Mouse (Mus musculus) hindbrain, embryonic 14.5 days (tissue): ENCODE measurements around the gene Chit1. TPM values are rescaled to one million over a fixed set of nuclear protein-coding genes. Genes with fewer than 3 reads are reported as not detected.
A peak's percentile ranks its signal among the peaks of the same experiment; 100 is the strongest.

Experiments used
- ATAC-seq: fragments of 200-750 bp; cut with Nextera tagmentation; 2 replicates; pipeline ENCODE4 v1.8.0; 2017; ENCODE audit warnings: moderate number of reproducible peaks, mild to moderate bottlenecking, moderate TSS enrichment, moderate library complexity; ENCODE audit not compliant: low FRiP score
- DNase-seq: peaks from one replicate; pipeline ENCODE4 v3.0.0-alpha.2; 2015; ENCODE audit warnings: low spot score
- H3K27ac ChIP-seq: fragments of 300-500 bp; sonication (generic); 2 replicates; pipeline ENCODE4 v1.5.1; 2014; ENCODE audit warnings: mild to moderate bottlenecking, moderate library complexity
- H3K27me3 ChIP-seq: fragments of 300-500 bp; sonication (generic); 2 replicates; pipeline ENCODE4 v1.6.1; 2014; ENCODE audit warnings: mild to moderate bottlenecking, low read length, mixed read lengths; ENCODE audit not compliant: control insufficient read depth, insufficient read depth
- H3K36me3 ChIP-seq: fragments of 300-500 bp; sonication (generic); replicated peaks from 2 replicates; pipeline ENCODE4 v1.6.1; 2014; ENCODE audit not compliant: control insufficient read depth, insufficient read depth
- H3K4me1 ChIP-seq: fragments of 300-500 bp; sonication (generic); replicated peaks from 2 replicates; pipeline ENCODE4 v1.6.1; 2014; ENCODE audit warnings: antibody characterized with exemption, low read length, mixed read lengths; ENCODE audit not compliant: control insufficient read depth, insufficient read depth
- H3K4me2 ChIP-seq: fragments of 300-500 bp; sonication (generic); replicated peaks from 2 replicates; pipeline ENCODE4 v1.6.1; 2014; ENCODE audit warnings: mild to moderate bottlenecking, moderate library complexity
- H3K4me3 ChIP-seq: fragments of 300-500 bp; sonication (generic); replicated peaks from 2 replicates; pipeline ENCODE4 v1.5.1; 2014; ENCODE audit warnings: mild to moderate bottlenecking, low read length
- H3K9ac ChIP-seq: fragments of 300-500 bp; sonication (generic); 2 replicates; pipeline ENCODE4 v1.6.1; 2014
- H3K9me3 ChIP-seq: fragments of 300-500 bp; sonication (generic); 2 replicates; pipeline ENCODE4 v1.6.1; 2016; ENCODE audit warnings: low read length; ENCODE audit not compliant: control insufficient read depth
- WGBS: fragments of 180-500 bp; shearing (Covaris S2); extraction: QIAGEN DNeasy Blood & Tissue Kit; methylation state at CpG from one replicate; pipeline ENCODE4 v1.1.7; 2014; 5-methylcytosine and 5-hydroxymethylcytosine counted together
- polyA plus RNA-seq: library from polyadenylated mRNA; unstranded; fragments of >200 nt; fragmentation: Nextera tagmentation; extraction: Ambion mirVana; gene quantifications from 2 replicates; pipeline ENCODE4 v1.2.1, GENCODE M21; 2014

Gene Chit1
- polyA plus RNA-seq, 1 experiment from 2014 or later: 0.23 TPM

- no peak overlapping the region for H3K4me3 ChIP-seq
- ATAC-seq (no peak), DNase-seq (no peak)
- H3K4me2 ChIP-seq: no peak overlapping the region
- H3K9ac ChIP-seq: no peak overlapping the region
- no peaks in the 10 kb centered on the region for H3K27me3 ChIP-seq
- H3K9me3 ChIP-seq: no peaks in the 10 kb centered on the region
- 47% methylated on average over 8 of the region's 8 CpGs for WGBS
- no peaks in the 10 kb centered on the region for H3K36me3 ChIP-seq
- H3K27ac ChIP-seq: 0 out of 2 replicates have a peak overlapping the region, but pooled peaks have one; percentile 29
- peaks cover 39% of the 10 kb centered on the region for H3K4me1 ChIP-seq
Observed at GRCm38 (mm10) chr1:134070099-134070669, 40.9 kb upstream of the Chit1 start.

GRCm38 (mm10) chr1:134071411-134072018, 39.5 kb upstream of the Chit1 start:
- H3K4me3 ChIP-seq: no peak overlapping the region
- no peaks in the 10 kb centered on the region for H3K36me3 ChIP-seq
- WGBS: 21% methylated on average over 10 of the region's 10 CpGs
- H3K27ac ChIP-seq: peak overlapping the region; percentile 55
- H3K27me3 ChIP-seq: no peaks in the 10 kb centered on the region
- peaks cover 40% of the 10 kb centered on the region for H3K4me1 ChIP-seq
- DNase-seq: no peak
- ATAC-seq: peak; percentile 14; the same call in 1 of the 2 replicates
- H3K9ac ChIP-seq: no peak overlapping the region
- no peak overlapping the region for H3K4me2 ChIP-seq
- H3K9me3 ChIP-seq: no peaks in the 10 kb centered on the region

DNA sequence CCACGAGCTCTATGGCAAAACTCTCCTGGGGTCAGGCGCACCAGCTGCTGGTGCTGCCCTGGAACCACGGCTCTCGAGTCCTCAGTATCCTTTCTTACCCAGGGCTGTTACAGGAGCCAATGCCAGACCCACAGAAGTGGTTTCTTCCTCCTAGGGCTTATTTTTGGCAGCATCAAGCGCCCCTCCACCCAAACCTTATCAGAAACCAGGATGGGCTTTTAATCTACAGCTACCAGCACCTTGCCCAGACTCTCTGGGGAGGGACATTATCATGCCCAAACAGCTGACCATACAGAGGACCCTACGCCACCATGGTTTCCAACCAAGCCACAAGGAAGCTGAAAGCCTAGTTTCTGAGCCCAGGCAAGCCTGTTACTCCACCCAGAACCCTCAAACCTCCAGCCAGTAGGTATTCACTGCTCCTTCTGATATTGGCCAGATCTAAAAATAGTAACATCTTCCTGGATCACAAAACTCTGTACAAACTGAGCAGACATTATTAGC, 37.9 kb upstream of the Chit1 start:
- no peaks in the 10 kb centered on the region for H3K36me3 ChIP-seq
- H3K4me2 ChIP-seq: no peak overlapping the region
- no peak overlapping the region for H3K4me3 ChIP-seq
- no peaks in the 10 kb centered on the region for H3K27me3 ChIP-seq
- no peak overlapping the region for H3K27ac ChIP-seq
- H3K9ac ChIP-seq: no peak overlapping the region
- H3K4me1 ChIP-seq: peaks cover 34% of the 10 kb centered on the region
- no peak for DNase-seq
- WGBS: 58% methylated on average over 6 of the region's 6 CpGs
- no peaks in the 10 kb centered on the region for H3K9me3 ChIP-seq
- no peak for ATAC-seq

DNA sequence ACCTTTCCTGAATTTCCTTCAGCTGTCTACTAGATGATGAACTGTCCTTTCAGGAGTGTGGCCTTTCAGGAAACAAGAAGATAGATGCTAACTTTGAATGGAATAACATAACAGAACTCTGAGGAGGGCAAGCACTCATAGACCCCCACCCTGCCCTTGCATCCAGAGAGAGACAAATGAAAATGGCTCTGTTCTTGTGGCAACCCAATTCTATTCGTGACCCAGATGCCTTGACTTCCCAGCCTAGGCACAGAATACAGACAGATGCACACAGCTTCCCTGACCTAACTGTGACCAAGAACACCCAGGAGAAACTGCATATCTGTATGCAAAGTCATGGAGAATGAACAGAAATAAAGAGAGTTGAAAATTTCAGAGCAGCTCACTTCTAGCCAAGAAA, 37.4 kb upstream of the Chit1 start:
- H3K4me2 ChIP-seq: no peak overlapping the region
- H3K9me3 ChIP-seq: no peaks in the 10 kb centered on the region
- H3K27me3 ChIP-seq: no peaks in the 10 kb centered on the region
- ATAC-seq (no peak), DNase-seq (no peak)
- H3K9ac ChIP-seq: no peak overlapping the region
- no peak overlapping the region for H3K4me3 ChIP-seq
- 62% methylated on average over 1 of the region's 1 CpGs for whole genome bisulfite sequencing
- no peaks in the 10 kb centered on the region for H3K36me3 ChIP-seq
- peaks cover 37% of the 10 kb centered on the region for H3K4me1 ChIP-seq
- H3K27ac ChIP-seq: no peak overlapping the region

GRCm38 (mm10) chr1:134074184-134074583, 36.9 kb upstream of the Chit1 start:
- Histone ChIP-seq H3K9me3 (no peaks in the 10 kb centered on the region), H3K36me3 (no peaks in the 10 kb centered on the region), H3K4me2 (no peak overlapping the region), H3K4me1 (peaks cover 37% of the 10 kb centered on the region), H3K4me3 (no peak overlapping the region), H3K9ac (no peak overlapping the region), H3K27ac (no peak overlapping the region), H3K27me3 (no peaks in the 10 kb centered on the region)
- 27% methylated on average over 3 of the region's 3 CpGs for WGBS
- no peak for ATAC-seq
- no peak for DNase-seq

DNA sequence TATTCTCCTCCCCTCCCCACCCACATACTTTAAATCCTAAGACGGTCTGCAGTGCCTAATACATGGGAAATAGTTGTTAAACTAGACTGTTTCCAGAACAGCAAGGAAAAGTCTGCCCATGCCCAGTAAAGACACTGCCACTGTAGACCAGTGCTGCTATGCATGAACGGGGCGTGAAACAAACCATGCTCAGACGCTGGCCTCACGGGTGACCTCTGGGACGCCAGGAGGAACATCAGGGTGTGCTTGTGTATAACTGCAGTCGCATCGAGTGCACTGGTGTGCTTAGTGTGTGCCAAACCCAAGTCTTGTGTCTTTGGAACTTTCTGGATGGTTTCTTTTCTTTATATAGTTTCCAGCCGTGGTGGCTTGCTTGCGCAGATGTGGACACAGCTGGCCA, 36.4 kb upstream of the Chit1 start:
- ATAC-seq: no peak
- Histone ChIP-seq H3K9ac (no peak overlapping the region), H3K4me2 (peak overlapping the region; percentile 86), H3K27me3 (no peaks in the 10 kb centered on the region), H3K36me3 (no peaks in the 10 kb centered on the region), H3K27ac (no peak overlapping the region), H3K4me1 (peaks cover 37% of the 10 kb centered on the region), H3K9me3 (no peaks in the 10 kb centered on the region), H3K4me3 (no peak overlapping the region)
- WGBS: 72% methylated on average over 10 of the region's 10 CpGs
- no peak for DNase-seq

GRCm38 (mm10) chr1:134075532-134075931, 35.5 kb upstream of the Chit1 start:
- Histone ChIP-seq H3K27ac (no peak overlapping the region), H3K4me3 (peak overlapping the region; percentile 76), H3K4me2 (peak overlapping the region; percentile 86), H3K27me3 (no peaks in the 10 kb centered on the region), H3K4me1 (peaks cover 35% of the 10 kb centered on the region), H3K9ac (peak overlapping the region; percentile 85; the same call in 1 of the 2 replicates), H3K9me3 (no peaks in the 10 kb centered on the region), H3K36me3 (no peaks in the 10 kb centered on the region)
- no peak for DNase-seq
- no peak for ATAC-seq
- WGBS: 85% methylated on average over 8 of the region's 8 CpGs

- peak overlapping the region; percentile 85 for H3K9ac ChIP-seq
- 29% methylated on average over 2 of the region's 2 CpGs for WGBS
- no peak overlapping the region for H3K27ac ChIP-seq
- H3K9me3 ChIP-seq: no peaks in the 10 kb centered on the region
- H3K4me1 ChIP-seq: peaks cover 23% of the 10 kb centered on the region
- no peak for DNase-seq
- peak overlapping the region; percentile 86 for H3K4me2 ChIP-seq
- H3K36me3 ChIP-seq: no peaks in the 10 kb centered on the region
- no peaks in the 10 kb centered on the region for H3K27me3 ChIP-seq
- peak overlapping the region; percentile 76 for H3K4me3 ChIP-seq
- ATAC-seq: no peak
Observed at GRCm38 (mm10) chr1:134076789-134077188, 34.3 kb upstream of the Chit1 start.

DNA sequence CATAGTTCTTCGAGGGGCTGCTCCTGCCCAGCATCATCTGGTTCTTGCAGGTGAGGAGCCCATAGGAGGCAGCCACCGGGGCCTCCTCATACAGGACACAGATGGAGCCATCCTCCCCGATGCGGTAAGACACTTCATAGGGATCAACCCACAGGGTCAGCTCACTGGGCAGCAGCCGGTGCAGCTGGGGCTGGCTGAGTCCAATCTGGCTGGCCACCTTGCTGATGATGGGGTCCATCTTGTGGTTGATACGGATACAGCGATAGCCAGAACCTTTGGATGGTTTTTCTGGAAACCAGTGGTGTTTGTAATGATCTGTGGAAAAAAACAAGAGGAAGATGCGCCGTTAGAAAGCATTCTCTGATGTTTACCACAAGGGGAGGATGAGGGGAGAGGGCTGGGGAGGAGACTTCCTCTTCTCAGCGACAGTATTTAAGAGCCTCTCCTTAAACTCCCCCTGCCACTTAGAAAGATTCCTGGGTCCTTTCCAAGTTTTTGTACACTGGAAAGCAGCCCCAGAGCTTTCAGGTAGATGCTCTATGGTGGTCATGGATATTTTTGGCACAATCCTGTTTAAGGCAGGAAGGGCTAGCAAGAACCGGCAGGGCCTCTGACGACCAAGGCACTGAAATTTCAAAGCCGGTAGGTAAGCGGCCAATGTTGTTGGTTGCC, 33.5 kb upstream of the Chit1 start:
- DNase-seq (no peak), ATAC-seq (peak; percentile 26; the same call in 1 of the 2 replicates)
- 21% methylated on average over 14 of the region's 14 CpGs for WGBS

More for the DNA sequence above, 33.5 kb upstream of the Chit1 start:
- Histone ChIP-seq H3K4me1 (peaks cover 21% of the 10 kb centered on the region), H3K27ac (peak overlapping the region; percentile 79), H3K9me3 (no peaks in the 10 kb centered on the region), H3K4me2 (peak overlapping the region; percentile 86), H3K36me3 (no peaks in the 10 kb centered on the region), H3K9ac (peak overlapping the region; percentile 85), H3K4me3 (peak overlapping the region; percentile 76), H3K27me3 (no peaks in the 10 kb centered on the region)
